Comparison of ENCODE assay signal across 8 mouse cellular contexts in genomic region chr8:8690146-8691092, GRCm38 (mm10). TPM values are rescaled to one million over a fixed set of nuclear protein-coding genes. Genes with fewer than 3 reads are reported as not detected.
DNase-seq lines count a peak whose midpoint lies in the region; ATAC-seq lines count a peak whose summit lies in the region.

TSS of gene Arglu1 (minus strand) at chr8:8690521.

- peaks cover 37% of the 10 kb centered on the region for H3K4me1 ChIP-seq in hindbrain, embryonic 12.5 days

- DNase-seq in Muller cell, postnatal 12 days (ENCODE audit: inconsistent ontology term) = peak; percentile 96
- peak; percentile 95 for DNase-seq in cerebellum, adult 9-11 months
- DNase-seq in frontal cortex, postnatal 10 days (ENCODE audit: low spot score in 2 of 2) = peak; percentile 90 to 97
- DNase-seq in layer of hippocampus, postnatal 14 days (ENCODE audit: low spot score in 2 of 2) = peak; percentile 94 to 95
- DNase-seq in lung, postnatal 14 days = peak; percentile 98
- peak; percentile 85 for DNase-seq in retina, adult 2 months (ENCODE audit: low read depth, low spot score)
- DNase-seq in thymus, postnatal 36 days = peak; percentile 97

- no peaks in the 10 kb centered on the region for H3K36me3 ChIP-seq in hindbrain, embryonic 12.5 days

- H3K9ac ChIP-seq in hindbrain, embryonic 12.5 days = peak within 1 kb of the TSS; percentile 100

- H3K4me2 ChIP-seq in hindbrain, embryonic 12.5 days (replicated peaks) = peak within 1 kb of the TSS; percentile 78

- peak; percentile 94 for ATAC-seq in hindbrain, embryonic 12.5 days (ENCODE audit: low FRiP score)

- H3K4me3 ChIP-seq in hindbrain, embryonic 12.5 days = peak within 1 kb of the TSS; percentile 65

- H3K27me3 ChIP-seq in hindbrain, embryonic 12.5 days = no peaks in the 10 kb centered on the region

- H3K9me3 ChIP-seq in hindbrain, embryonic 12.5 days (replicated peaks) = no peaks in the 10 kb centered on the region

- WGBS in hindbrain, embryonic 12.5 days = under 1% methylated on average over 68 of the region's 81 CpGs

- H3K27ac ChIP-seq in hindbrain, embryonic 12.5 days = peak within 1 kb of the TSS; percentile 98

RNA-seq across cellular contexts. Expression of gene Arglu1, which starts in this region (rescaled TPM):
- 222 and 224 TPM in 2 replicates for polyA plus RNA-seq in hindbrain, embryonic 12.5 days (2016; fragmentation: Nextera tagmentation; extraction: Ambion mirVana)
- 100 to 1,000 TPM in 1 of 2 experiments, 10 to 100 TPM in 1; 96.8 to 108 TPM for total RNA-seq in layer of hippocampus, postnatal 14 days (2021)

Comparison
In these comparisons a context has a peak if more than half of its experiments do, and no peak if none do; other contexts are left out.
1. Peak in every context shown above with its lines: DNase-seq, ATAC-seq, H3K4me3 ChIP-seq and H3K27ac ChIP-seq.